Mouse (Mus musculus): ENCODE results near the gene Alpk3.

DNA sequence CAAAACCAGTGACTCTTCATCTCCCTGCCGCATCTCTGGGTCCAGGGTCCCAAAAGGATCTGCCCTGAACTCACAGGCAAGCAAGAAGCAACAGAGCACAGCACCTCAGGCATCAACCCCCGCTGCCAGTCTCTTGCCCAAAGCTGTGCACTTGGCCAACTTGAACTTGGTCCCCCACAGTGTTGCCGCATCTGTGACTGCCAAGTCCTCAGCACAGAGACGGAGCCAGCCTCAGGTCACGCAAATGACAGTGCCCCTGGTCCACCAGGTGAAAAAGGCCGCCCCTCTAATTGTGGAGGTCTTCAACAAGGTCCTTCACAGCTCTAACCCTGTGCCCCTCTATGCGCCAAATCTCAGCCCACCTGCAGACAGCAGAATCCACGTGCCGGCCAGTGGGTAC is 32.7 kb upstream of the Alpk3 start:
- TF ChIP-seq CTCF (IDR thresholded peaks at IDR 0.05; ENCODE audit: low read depth) (no peak), EP300 (IDR thresholded peaks at IDR 0.05; ENCODE audit: low read depth) (no peak)

All from heart, postnatal 0 days (tissue).